28 mouse cellular contexts compared by ENCODE assay signal in genomic region chrX:119888326-119888920, GRCm38 (mm10). TPM values are rescaled to one million over a fixed set of nuclear protein-coding genes. Genes with fewer than 3 reads are reported as not detected.
"Had no signal": no experiment of that assay in that cellular context is flagged by ENCODE, and none has a peak within 500 bp of the region (broad histone marks: within the 10 kb centered on the region; RNA-seq: fewer than 3 reads in every experiment).

No protein-coding gene starts in this region.

- H3K4me2 ChIP-seq: embryonic facial prominence, embryonic 12.5 days; embryonic facial prominence, embryonic 13.5 days; embryonic facial prominence, embryonic 15.5 days; forebrain, embryonic 12.5 days; forebrain, embryonic 13.5 days; forebrain, embryonic 15.5 days had no signal

- DNase-seq: cerebellum, adult 2 months; cerebellum, adult 8-10 months; cerebellum, adult 9-10 months; cerebellum, adult 9-11 months; cerebellum, postnatal 10 days; cerebellum, postnatal 14 days; cerebellum, postnatal 25 days; cerebellum, postnatal 36 days; embryo, embryonic 11 days; forebrain, postnatal 0 days; gastrocnemius, adult 2 months; gastrocnemius, postnatal 10 days; gastrocnemius, postnatal 14 days; gastrocnemius, postnatal 25 days; gastrocnemius, postnatal 36 days; heart, adult 11 months; heart, adult 18-20 months; heart, adult 2 months had no signal

- H3K9ac ChIP-seq: embryonic facial prominence, embryonic 12.5 days; embryonic facial prominence, embryonic 13.5 days; embryonic facial prominence, embryonic 15.5 days; forebrain, embryonic 12.5 days; forebrain, embryonic 13.5 days; forebrain, embryonic 15.5 days; forebrain, postnatal 0 days had no signal

- ATAC-seq: forebrain, embryonic 13.5 days; forebrain, embryonic 14.5 days; forebrain, embryonic 15.5 days; forebrain, embryonic 16.5 days; forebrain, postnatal 0 days had no signal

- H3K9me3 ChIP-seq: embryonic facial prominence, embryonic 12.5 days; embryonic facial prominence, embryonic 13.5 days; embryonic facial prominence, embryonic 15.5 days; forebrain, embryonic 10.5 days; forebrain, embryonic 12.5 days; forebrain, embryonic 13.5 days; forebrain, embryonic 15.5 days had no signal

- H3K27me3 ChIP-seq: embryonic facial prominence, embryonic 12.5 days; embryonic facial prominence, embryonic 13.5 days; embryonic facial prominence, embryonic 15.5 days; forebrain, embryonic 12.5 days; forebrain, embryonic 13.5 days; forebrain, embryonic 15.5 days had no signal

- H3K4me3 ChIP-seq: embryonic facial prominence, embryonic 12.5 days; embryonic facial prominence, embryonic 13.5 days; embryonic facial prominence, embryonic 15.5 days; erythroblast, embryonic 14.5 days; forebrain, embryonic 10.5 days; forebrain, embryonic 12.5 days; forebrain, embryonic 13.5 days; forebrain, embryonic 15.5 days; gastrocnemius, adult 2 months; heart, adult 2 months had no signal

- H3K4me1 ChIP-seq: embryonic facial prominence, embryonic 12.5 days; embryonic facial prominence, embryonic 13.5 days; embryonic facial prominence, embryonic 15.5 days; forebrain, embryonic 10.5 days; forebrain, embryonic 12.5 days; forebrain, embryonic 13.5 days; forebrain, embryonic 15.5 days had no signal

- H3K36me3 ChIP-seq: embryonic facial prominence, embryonic 12.5 days; embryonic facial prominence, embryonic 13.5 days; embryonic facial prominence, embryonic 15.5 days; forebrain, embryonic 10.5 days; forebrain, embryonic 12.5 days; forebrain, embryonic 15.5 days had no signal

- H3K27ac ChIP-seq: embryonic facial prominence, embryonic 12.5 days; embryonic facial prominence, embryonic 13.5 days; embryonic facial prominence, embryonic 15.5 days; forebrain, embryonic 10.5 days; forebrain, embryonic 12.5 days; forebrain, embryonic 13.5 days; forebrain, embryonic 15.5 days; gastrocnemius, adult 2 months; heart, adult 2 months had no signal

RNA-seq across cellular contexts. Expression of gene Pabpc5, which starts 38.6 kb away (rescaled TPM):
- polyA plus RNA-seq: erythroblast, embryonic 14.5 days; heart, adult 2 months had no signal
